Mouse (Mus musculus) MEL (cell line): ENCODE measurements around the gene Samd14. TPM values are rescaled to one million over a fixed set of nuclear protein-coding genes. Genes with fewer than 3 reads are reported as not detected.

Experiments used
- DNase-seq: peaks from one replicate; pipeline ENCODE4 v3.0.0; 2011; ENCODE audit warnings: low read depth, low spot score
- H3K27ac ChIP-seq: 2 replicates; pipeline ENCODE4 v1.5.1; 2012; ENCODE audit warnings: low read depth, mild to moderate bottlenecking, control low read depth, low read length, moderate library complexity; ENCODE audit not compliant: control insufficient read depth
- H3K27me3 ChIP-seq, 2 experiments: fragments of 150-350 bp in 1 of 2; sonication (generic) in 1 of 2; 2 replicates each; pipeline ENCODE4 v1.6.1; 2012; ENCODE audit warnings: low read length in 2 of 2, mild to moderate bottlenecking in 2 of 2, improper control_type of control experiment in 1 of 2, moderate library complexity in 1 of 2; ENCODE audit not compliant: insufficient read depth in 2 of 2, control insufficient read depth in 1 of 2
- H3K36me3 ChIP-seq, 2 experiments: 2 replicates each; pipeline ENCODE4 v1.6.1; 2012 to 2014; ENCODE audit warnings: low read length in 2 of 2, improper control_type of control experiment in 1 of 2, inconsistent platforms in 1 of 2, mild to moderate bottlenecking in 1 of 2; ENCODE audit not compliant: insufficient read depth in 2 of 2, control insufficient read depth in 1 of 2
- H3K4me1 ChIP-seq, 2 experiments: fragments of 150-350 bp in 1 of 2; sonication (generic) in 1 of 2; 2 replicates each; pipeline ENCODE4 v1.6.1; 2012; ENCODE audit warnings: low read length in 2 of 2, improper control_type of control experiment in 1 of 2, mild to moderate bottlenecking in 1 of 2; ENCODE audit not compliant: insufficient read depth in 2 of 2, control insufficient read depth in 1 of 2
- H3K4me3 ChIP-seq, 2 experiments: fragments of 150-350 bp in 1 of 2; sonication (generic) in 1 of 2; 2 replicates each; pipeline ENCODE4 v1.5.1; 2012; ENCODE audit warnings: low read depth in 2 of 2, low read length in 2 of 2, mild to moderate bottlenecking in 2 of 2, moderate library complexity in 2 of 2, control low read depth in 1 of 2, improper control_type of control experiment in 1 of 2; ENCODE audit not compliant: control insufficient read depth in 1 of 2, insufficient read depth in 1 of 2
- H3K79me2 ChIP-seq: 2 replicates; pipeline ENCODE4 v1.6.1; 2012; ENCODE audit warnings: mild to moderate bottlenecking, low read length, moderate library complexity; ENCODE audit not compliant: control insufficient read depth, poor library complexity, insufficient read depth
- H3K9ac ChIP-seq: 2 replicates; pipeline ENCODE4 v1.6.1; 2012; ENCODE audit warnings: low read depth, mild to moderate bottlenecking, control low read depth, low read length, moderate library complexity; ENCODE audit not compliant: control insufficient read depth, poor library complexity, severe bottlenecking
- H3K9me3 ChIP-seq: fragments of 150-350 bp; sonication (generic); replicated peaks from 2 replicates; pipeline ENCODE4 v1.6.1; 2012; ENCODE audit warnings: mild to moderate bottlenecking, low read length, improper control_type of control experiment, moderate library complexity; ENCODE audit not compliant: insufficient read depth
- BHLHE40 ChIP-seq: IDR thresholded peaks from 2 replicates; pipeline ENCODE4 v1.6.1; 2012; ENCODE audit warnings: low read depth, mild to moderate bottlenecking, inconsistent platforms, low read length, improper control_type of control experiment, borderline replicate concordance
- CHD1 ChIP-seq: IDR thresholded peaks from 2 replicates; pipeline ENCODE4 v1.6.1; 2012; ENCODE audit warnings: low read depth, mild to moderate bottlenecking, inconsistent platforms, low read length, improper control_type of control experiment
- CHD2 ChIP-seq: IDR thresholded peaks from 2 replicates; pipeline ENCODE4 v1.6.1; 2011; ENCODE audit warnings: low read length, improper control_type of control experiment
- CTCF ChIP-seq, 3 experiments: IDR thresholded peaks in 2 of 3; conservative IDR thresholded peaks in 1 of 3; 2 replicates each; pipeline ENCODE4 v1.5.1; 2011 to 2012; ENCODE audit warnings: low read length in 3 of 3, low read depth in 2 of 3, mild to moderate bottlenecking in 2 of 3, improper control_type of control experiment in 1 of 3, inconsistent platforms in 1 of 3, mixed read lengths in 1 of 3, moderate library complexity in 1 of 3; ENCODE audit not compliant: control insufficient read depth in 1 of 3, insufficient read depth in 1 of 3, poor library complexity in 1 of 3, severe bottlenecking in 1 of 3
- E2F4 ChIP-seq: IDR thresholded peaks from 2 replicates; pipeline ENCODE4 v1.6.1; 2011; ENCODE audit warnings: low read depth, low read length, improper control_type of control experiment, borderline replicate concordance
- ELF1 ChIP-seq: IDR thresholded peaks from 2 replicates; pipeline ENCODE4 v1.6.1; 2014; ENCODE audit warnings: low read depth, mild to moderate bottlenecking, inconsistent platforms, low read length, improper control_type of control experiment, moderate library complexity
- EP300 ChIP-seq, 2 experiments: IDR thresholded peaks; 2 replicates each; pipeline ENCODE4 v1.6.1; 2011; ENCODE audit warnings: improper control_type of control experiment in 2 of 2, low read length in 2 of 2, low read depth in 1 of 2, mild to moderate bottlenecking in 1 of 2
- ETS1 ChIP-seq: IDR thresholded peaks from 2 replicates; pipeline ENCODE4 v1.6.1; 2012; ENCODE audit warnings: low read depth, mild to moderate bottlenecking, inconsistent platforms, low read length, improper control_type of control experiment, moderate library complexity
- GABPA ChIP-seq: IDR thresholded peaks from 2 replicates; pipeline ENCODE4 v1.6.1; 2012; ENCODE audit warnings: low read depth, mild to moderate bottlenecking, inconsistent platforms, low read length, improper control_type of control experiment, moderate library complexity
- GATA1 ChIP-seq: IDR thresholded peaks from 2 replicates; pipeline ENCODE4 v1.6.1; 2011; ENCODE audit warnings: low read depth, low read length, improper control_type of control experiment
- HCFC1 ChIP-seq: IDR thresholded peaks from 2 replicates; pipeline ENCODE4 v1.6.1; 2012; ENCODE audit warnings: low read depth, mild to moderate bottlenecking, inconsistent platforms, low read length, improper control_type of control experiment, moderate library complexity
- JUND ChIP-seq: IDR thresholded peaks from 2 replicates; pipeline ENCODE4 v1.6.1; 2011; ENCODE audit warnings: low read depth, mild to moderate bottlenecking, improper control_type of control experiment, low read length
- KAT2A ChIP-seq: conservative IDR thresholded peaks from 2 replicates; pipeline ENCODE4 v1.6.1; 2012; ENCODE audit warnings: low read depth, low read length, improper control_type of control experiment, inconsistent platforms
- MAFK ChIP-seq: IDR thresholded peaks from 2 replicates; pipeline ENCODE4 v1.6.1; 2011; ENCODE audit warnings: low read depth, mild to moderate bottlenecking, low read length, improper control_type of control experiment, borderline replicate concordance
- MAX ChIP-seq: IDR thresholded peaks from 2 replicates; pipeline ENCODE4 v1.6.1; 2011; ENCODE audit warnings: low read length, improper control_type of control experiment
- MAZ ChIP-seq: IDR thresholded peaks from 2 replicates; pipeline ENCODE4 v1.6.1; 2012; ENCODE audit warnings: low read depth, mild to moderate bottlenecking, inconsistent platforms, low read length, improper control_type of control experiment
- MEF2A ChIP-seq: IDR thresholded peaks from 2 replicates; pipeline ENCODE4 v1.6.1; 2014; ENCODE audit warnings: low read depth, mild to moderate bottlenecking, inconsistent platforms, low read length, improper control_type of control experiment; ENCODE audit not compliant: poor library complexity, insufficient replicate concordance, severe bottlenecking; ENCODE audit errors: extremely low read depth
- MXI1 ChIP-seq: IDR thresholded peaks from 2 replicates; pipeline ENCODE4 v1.6.1; 2011; ENCODE audit warnings: mild to moderate bottlenecking, low read depth, low read length, improper control_type of control experiment
- MYB ChIP-seq: IDR thresholded peaks from 2 replicates; pipeline ENCODE4 v1.6.1; 2011; ENCODE audit warnings: mild to moderate bottlenecking, low read depth, low read length, improper control_type of control experiment
- MYC ChIP-seq: IDR thresholded peaks from 2 replicates; pipeline ENCODE4 v1.6.1; 2011; ENCODE audit warnings: low read depth, mild to moderate bottlenecking, low read length, improper control_type of control experiment, moderate library complexity
- NELFE ChIP-seq: IDR thresholded peaks from 2 replicates; pipeline ENCODE4 v1.6.1; 2011; ENCODE audit warnings: low read depth, low read length, improper control_type of control experiment
- NRF1 ChIP-seq: IDR thresholded peaks from 2 replicates; pipeline ENCODE4 v1.6.1; 2014; ENCODE audit warnings: low read depth, mild to moderate bottlenecking, inconsistent platforms, low read length, improper control_type of control experiment, moderate library complexity; ENCODE audit not compliant: poor library complexity, insufficient read depth, severe bottlenecking
- POLR2A ChIP-seq, 2 experiments: IDR thresholded peaks; 2 replicates each; pipeline ENCODE4 v1.6.1; 2011 to 2012; ENCODE audit warnings: low read length in 2 of 2, mild to moderate bottlenecking in 2 of 2, control low read depth in 1 of 2, improper control_type of control experiment in 1 of 2, low read depth in 1 of 2, moderate library complexity in 1 of 2; ENCODE audit not compliant: control insufficient read depth in 1 of 2, insufficient read depth in 1 of 2, poor library complexity in 1 of 2
- POLR2AphosphoS2 ChIP-seq: IDR thresholded peaks from 2 replicates; pipeline ENCODE4 v1.6.1; 2011; ENCODE audit warnings: low read length, improper control_type of control experiment
- POLR2AphosphoS5 ChIP-seq: IDR thresholded peaks from 2 replicates; pipeline ENCODE4 v1.6.1; 2012; ENCODE audit warnings: low read depth, borderline replicate concordance, mild to moderate bottlenecking, inconsistent platforms, low read length, moderate library complexity, mixed read lengths
- RCOR1 ChIP-seq: IDR thresholded peaks from 2 replicates; pipeline ENCODE4 v1.6.1; 2012; ENCODE audit warnings: low read depth, mild to moderate bottlenecking, inconsistent platforms, low read length, improper control_type of control experiment
- SIN3A ChIP-seq: IDR thresholded peaks from 2 replicates; pipeline ENCODE4 v1.6.1; 2012; ENCODE audit warnings: low read length, improper control_type of control experiment, inconsistent platforms
- SMC3 ChIP-seq: IDR thresholded peaks from 2 replicates; pipeline ENCODE4 v1.6.1; 2011; ENCODE audit warnings: low read depth, low read length, improper control_type of control experiment
- TAL1 ChIP-seq: IDR thresholded peaks from 2 replicates; pipeline ENCODE4 v1.6.1; 2012; ENCODE audit warnings: mild to moderate bottlenecking, inconsistent platforms, low read length, moderate library complexity, mixed read lengths
- TBP ChIP-seq: IDR thresholded peaks from 2 replicates; pipeline ENCODE4 v1.8.0; 2011; ENCODE audit warnings: low read depth, low read length, improper control_type of control experiment
- TCF12 ChIP-seq: IDR thresholded peaks from 2 replicates; pipeline ENCODE4 v1.6.1; 2014; ENCODE audit warnings: low read depth, mild to moderate bottlenecking, inconsistent platforms, low read length, improper control_type of control experiment, moderate library complexity
- UBTF ChIP-seq: IDR thresholded peaks from 2 replicates; pipeline ENCODE4 v1.6.1; 2012; ENCODE audit warnings: low read depth, mild to moderate bottlenecking, inconsistent platforms, low read length, improper control_type of control experiment, moderate library complexity, borderline replicate concordance; ENCODE audit not compliant: insufficient read depth
- USF1 ChIP-seq: IDR thresholded peaks from 2 replicates; pipeline ENCODE4 v1.6.1; 2014; ENCODE audit warnings: low read depth, mild to moderate bottlenecking, inconsistent platforms, low read length, improper control_type of control experiment, moderate library complexity
- USF2 ChIP-seq, 2 experiments: IDR thresholded peaks; 2 replicates each; pipeline ENCODE4 v1.6.1; 2011 to 2012; ENCODE audit warnings: improper control_type of control experiment in 2 of 2, low read length in 2 of 2, borderline replicate concordance in 1 of 2, inconsistent platforms in 1 of 2, low read depth in 1 of 2, mild to moderate bottlenecking in 1 of 2; ENCODE audit not compliant: insufficient read depth in 1 of 2
- ZC3H11A ChIP-seq: IDR thresholded peaks from 2 replicates; pipeline ENCODE4 v1.6.1; 2012; ENCODE audit warnings: low read depth, mild to moderate bottlenecking, inconsistent platforms, low read length, improper control_type of control experiment
- ZMIZ1 ChIP-seq: IDR thresholded peaks from 2 replicates; pipeline ENCODE4 v1.6.1; 2012; ENCODE audit warnings: low read depth, mild to moderate bottlenecking, inconsistent platforms, low read length, improper control_type of control experiment, moderate library complexity
- ZNF384 ChIP-seq: IDR thresholded peaks from 2 replicates; pipeline ENCODE4 v1.6.1; 2012; ENCODE audit warnings: low read depth, mild to moderate bottlenecking, inconsistent platforms, low read length, improper control_type of control experiment
- polyA plus RNA-seq, 2 experiments: library from polyadenylated mRNA; stranded (reverse) in 1 of 2; unstranded in 1 of 2; fragments of >175 nt in 1 of 2; fragments of >200 nt in 1 of 2; gene quantifications; 2 replicates each; pipeline versions ENCODE4 v1.2.1 to v1.2.4; 2012; ENCODE audit warnings: low replicate concordance in 2 of 2, low read depth in 1 of 2; ENCODE audit not compliant: insufficient read length in 2 of 2, insufficient read depth in 1 of 2, missing spikeins in 1 of 2
- total RNA-seq: library from RNA; depleted of rRNA; stranded (reverse); fragments of 300-350 nt; gene quantifications from 2 replicates; pipeline ENCODE4 v1.2.3, GENCODE M21; 2012

Samd14 gene
- total and polyA plus RNA-seq, 3 experiments: 57.6 to 1,219 (median 101) TPM

- H3K4me1 ChIP-seq: peaks cover 2 to 8% of the 10 kb centered on the region in 2 experiments; a peak in 3 of 4 replicates
- DNase-seq: peak; percentile 99
- no peaks in the 10 kb centered on the region for H3K27me3 ChIP-seq
- no peaks in the 10 kb centered on the region for H3K79me2 ChIP-seq
- 0 out of 2 replicates have a peak overlapping the region, but pooled peaks have one; percentile 5 for H3K27ac ChIP-seq
- H3K4me3 ChIP-seq: peak overlapping the region; percentile 42 to 50
- H3K9ac ChIP-seq: peak overlapping the region; percentile 58
- no peaks in the 10 kb centered on the region for H3K9me3 ChIP-seq
- peaks cover 0 to 11% of the 10 kb centered on the region in 2 experiments; a peak in 2 of 4 replicates for H3K36me3 ChIP-seq
- TF ChIP-seq TCF12: peak; percentile 53; the same call in 1 of the 2 replicates
- peak; percentile 77 for TF ChIP-seq NELFE
- no peak for TF ChIP-seq CHD1
- peak; percentile 91; the same call in 1 of the 2 replicates for TF ChIP-seq SIN3A
- peak; percentile 99; the same call in 1 of the 2 replicates for TF ChIP-seq NRF1
- no peak for TF ChIP-seq GATA1
- TF ChIP-seq RCOR1: peak; percentile 36; the same call in 1 of the 2 replicates
- peak in 1 of 2 experiments; percentile 92; a peak in 2 of 4 replicates for TF ChIP-seq POLR2A (IDR thresholded peaks at IDR 0.05; ENCODE audit: control insufficient read depth in 1 of 2, insufficient read depth in 1 of 2, low read depth in 1 of 2, low read length in 2 of 2, poor library complexity in 1 of 2)
- peak; percentile 64 for TF ChIP-seq ZC3H11A
- no peak for TF ChIP-seq MEF2A
- TF ChIP-seq MYB: no peak
- TF ChIP-seq POLR2AphosphoS5: no peak
- peak; percentile 69; the same call in 1 of the 2 replicates for TF ChIP-seq ZMIZ1
- TF ChIP-seq TBP: peak; percentile 82
- TF ChIP-seq MAX: no peak
- no peak for TF ChIP-seq TAL1
- peak; percentile 94 to 99 (median 99) for TF ChIP-seq CTCF (IDR thresholded peaks at IDR 0.05 in 2 of 3, conservative IDR thresholded peaks at IDR 0.05 in 1 of 3; ENCODE audit: control insufficient read depth in 1 of 3, insufficient read depth in 1 of 3, low read depth in 2 of 3, low read length in 3 of 3, poor library complexity in 1 of 3, severe bottlenecking in 1 of 3)
- no peak for TF ChIP-seq JUND
- TF ChIP-seq BHLHE40: peak; percentile 37; the same call in 1 of the 2 replicates
- TF ChIP-seq GABPA: no peak
- TF ChIP-seq KAT2A: no peak
- TF ChIP-seq USF2 (IDR thresholded peaks at IDR 0.05; ENCODE audit: borderline replicate concordance in 1 of 2, insufficient read depth in 1 of 2, low read depth in 1 of 2, low read length in 2 of 2): no peak
- TF ChIP-seq ZNF384: peak; percentile 74
- no peak for TF ChIP-seq EP300 (IDR thresholded peaks at IDR 0.05; ENCODE audit: low read depth in 1 of 2, low read length in 2 of 2)
- no peak for TF ChIP-seq E2F4
- peak; percentile 16; the same call in 1 of the 2 replicates for TF ChIP-seq USF1
- peak; percentile 84 for TF ChIP-seq HCFC1
- TF ChIP-seq MXI1: peak; percentile 75; the same call in 1 of the 2 replicates
- TF ChIP-seq CHD2: no peak
- TF ChIP-seq ETS1: peak; percentile 27; the same call in 1 of the 2 replicates
- no peak for TF ChIP-seq UBTF
- peak; percentile 98 for TF ChIP-seq MAZ
- TF ChIP-seq SMC3: peak; percentile 96
- peak; percentile 53; the same call in 1 of the 2 replicates for TF ChIP-seq ELF1
- TF ChIP-seq POLR2AphosphoS2: no peak
- no peak for TF ChIP-seq MAFK
- no peak for TF ChIP-seq MYC
Observed at GRCm38 (mm10) chr11:94978947-94979346, 30.7 kb upstream of the Samd14 start.
